Mouse (Mus musculus) left cerebral cortex, adult 18-20 months (tissue): ENCODE measurements around the gene A330070K13Rik. TPM values are rescaled to one million over a fixed set of nuclear protein-coding genes. Genes with fewer than 3 reads are reported as not detected.

Experiments used
- DNase-seq, 2 experiments: peaks; one replicate each; pipeline ENCODE4 v3.0.0; 2021 to 2022; ENCODE audit warnings: low spot score in 2 of 2, mixed read lengths in 1 of 2
- total RNA-seq, 2 experiments: library from RNA; stranded (reverse); gene quantifications; 2 replicates each; pipeline ENCODE4 v1.2.3; 2021

The A330070K13Rik gene
- total RNA-seq, 2 experiments from 2014 or later, result 1.0 to 1.3 TPM

GRCm38 (mm10) chr5:130330801-130331200 lies 53.6 kb downstream of the A330070K13Rik start:
- DNase-seq, result no peak

DNA sequence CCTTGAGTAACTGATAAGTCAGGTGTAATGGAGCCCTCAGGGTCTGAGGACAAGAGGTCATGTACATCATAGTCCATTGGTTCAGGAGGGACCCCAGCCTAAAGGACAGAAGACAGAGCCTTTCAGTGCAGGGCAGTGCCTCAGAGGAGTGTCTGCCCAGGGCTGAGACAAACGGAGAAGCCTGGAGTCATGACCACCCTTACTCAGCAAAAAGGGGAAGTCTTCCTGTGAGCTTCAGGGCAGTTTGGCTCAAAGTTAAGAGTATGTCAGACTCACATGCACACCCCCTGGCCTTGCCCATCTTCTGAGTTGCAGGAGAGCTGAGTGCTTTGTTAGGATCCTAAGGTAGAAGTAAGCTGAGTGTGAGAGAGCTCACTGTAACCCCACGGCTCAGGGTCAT lies 54.5 kb downstream of the A330070K13Rik start:
- DNase-seq, result no peak

Other genes with a start within 250 kb of the A330070K13Rik start
- gene Kctd7, start 239.8 kb downstream of the A330070K13Rik start, total RNA-seq, result 10 to 100 TPM; 14.3 to 14.7 TPM
- 10 to 100 TPM; 64.5 to 71.3 TPM for gene Rabgef1, start 212.8 kb downstream of the A330070K13Rik start, total RNA-seq
- 10 to 100 TPM; 43.8 to 48.4 TPM for gene Tmem248, start 167.6 kb downstream of the A330070K13Rik start, total RNA-seq
- gene Sbds, start 129.1 kb downstream of the A330070K13Rik start, total RNA-seq, result 10 to 100 TPM; 83.8 to 90.3 TPM
- gene Tyw1, start 129.0 kb downstream of the A330070K13Rik start, total RNA-seq, result 10 to 100 TPM; 14.0 to 15.0 TPM
- gene Caln1, start 15.2 kb downstream of the A330070K13Rik start, total RNA-seq, result 100 to 1,000 TPM; 114 to 120 TPM